Mouse (Mus musculus): ENCODE measurements around the gene Ptpn5. TPM values are rescaled to one million over a fixed set of nuclear protein-coding genes. Genes with fewer than 3 reads are reported as not detected.

The Ptpn5 gene
- polyA plus RNA-seq, 1 experiment: 61.1 TPM

GRCm38 (mm10) chr7:47132180-47132930 is 1.1 kb downstream of the Ptpn5 start:
- under 1% methylated on average over 65 of the region's 65 CpGs for WGBS
- Histone ChIP-seq H3K27ac (ENCODE audit: insufficient read depth, low read length) (no peak overlapping the region), H3K27me3 (ENCODE audit: control insufficient read depth, insufficient read depth, low read length) (no peaks in the 10 kb centered on the region), H3K4me3 (replicated peaks; ENCODE audit: insufficient read depth, low read depth, low read length) (peak overlapping the region; percentile 63), H3K4me1 (ENCODE audit: control insufficient read depth, insufficient read depth, low read length) (no peaks in the 10 kb centered on the region)
- peak; percentile 47 to 71 for DNase-seq
- TF ChIP-seq CTCF (IDR thresholded peaks at IDR 0.05; ENCODE audit: borderline replicate concordance, insufficient read depth, low read depth, low read length) (no peak), POLR2A (IDR thresholded peaks at IDR 0.05; ENCODE audit: borderline replicate concordance, insufficient read depth, low read length) (no peak)

- Histone ChIP-seq H3K27ac (ENCODE audit: insufficient read depth, low read length) (no peak overlapping the region), H3K27me3 (ENCODE audit: control insufficient read depth, insufficient read depth, low read length) (no peaks in the 10 kb centered on the region), H3K4me1 (ENCODE audit: control insufficient read depth, insufficient read depth, low read length) (no peaks in the 10 kb centered on the region), H3K4me3 (replicated peaks; ENCODE audit: insufficient read depth, low read depth, low read length) (peak overlapping the region; percentile 63)
- TF ChIP-seq CTCF (IDR thresholded peaks at IDR 0.05; ENCODE audit: borderline replicate concordance, insufficient read depth, low read depth, low read length) (no peak), POLR2A (IDR thresholded peaks at IDR 0.05; ENCODE audit: borderline replicate concordance, insufficient read depth, low read length) (no peak)
- WGBS: 3% methylated on average over 15 of the region's 15 CpGs
- DNase-seq: no peak
These were observed 1.7 kb downstream of the Ptpn5 start for GRCm38 (mm10) chr7:47131840-47132179.

GRCm38 (mm10) chr7:47131258-47131657 is 2.2 kb downstream of the Ptpn5 start:
- Histone ChIP-seq H3K4me1 (ENCODE audit: control insufficient read depth, insufficient read depth, low read length) (no peaks in the 10 kb centered on the region), H3K27me3 (ENCODE audit: control insufficient read depth, insufficient read depth, low read length) (no peaks in the 10 kb centered on the region), H3K4me3 (replicated peaks; ENCODE audit: insufficient read depth, low read depth, low read length) (no peak overlapping the region), H3K27ac (ENCODE audit: insufficient read depth, low read length) (no peak overlapping the region)
- DNase-seq: no peak
- no peak for TF ChIP-seq CTCF (IDR thresholded peaks at IDR 0.05; ENCODE audit: borderline replicate concordance, insufficient read depth, low read depth, low read length)
- no peak for TF ChIP-seq POLR2A (IDR thresholded peaks at IDR 0.05; ENCODE audit: borderline replicate concordance, insufficient read depth, low read length)
- WGBS: 63% methylated on average over 8 of the region's 8 CpGs

GRCm38 (mm10) chr7:47122026-47122425 is 11.5 kb downstream of the Ptpn5 start:
- Histone ChIP-seq H3K4me3 (replicated peaks; ENCODE audit: insufficient read depth, low read depth, low read length) (no peak overlapping the region), H3K27ac (ENCODE audit: insufficient read depth, low read length) (no peak overlapping the region)
- WGBS: 95% methylated on average over 3 of the region's 3 CpGs

GRCm38 (mm10) chr7:47116666-47117065 is 16.8 kb downstream of the Ptpn5 start:
- Histone ChIP-seq H3K4me3 (replicated peaks; ENCODE audit: insufficient read depth, low read depth, low read length) (no peak overlapping the region), H3K4me1 (ENCODE audit: control insufficient read depth, insufficient read depth, low read length) (peaks cover 5% of the 10 kb centered on the region; the same call in 1 of the 2 replicates), H3K27me3 (ENCODE audit: control insufficient read depth, insufficient read depth, low read length) (no peaks in the 10 kb centered on the region), H3K27ac (ENCODE audit: insufficient read depth, low read length) (no peak overlapping the region)
- WGBS: 8% methylated on average over 6 of the region's 6 CpGs
- TF ChIP-seq CTCF (IDR thresholded peaks at IDR 0.05; ENCODE audit: borderline replicate concordance, insufficient read depth, low read depth, low read length) (no peak), POLR2A (IDR thresholded peaks at IDR 0.05; ENCODE audit: borderline replicate concordance, insufficient read depth, low read length) (no peak)
- peak; percentile 74 to 83 for DNase-seq

More at GRCm38 (mm10) chr7:47122026-47122425, 11.5 kb downstream of the Ptpn5 start:
- TF ChIP-seq CTCF (IDR thresholded peaks at IDR 0.05; ENCODE audit: borderline replicate concordance, insufficient read depth, low read depth, low read length) (no peak), POLR2A (IDR thresholded peaks at IDR 0.05; ENCODE audit: borderline replicate concordance, insufficient read depth, low read length) (no peak)
- Histone ChIP-seq H3K4me1 (ENCODE audit: control insufficient read depth, insufficient read depth, low read length) (no peaks in the 10 kb centered on the region; the same call in 1 of the 2 replicates), H3K27me3 (ENCODE audit: control insufficient read depth, insufficient read depth, low read length) (no peaks in the 10 kb centered on the region)
- no peak for DNase-seq

- WGBS: 94% methylated on average over 2 of the region's 2 CpGs
- H3K4me1 ChIP-seq (ENCODE audit: control insufficient read depth, insufficient read depth, low read length): peaks cover 5% of the 10 kb centered on the region; the same call in 1 of the 2 replicates
- TF ChIP-seq CTCF (IDR thresholded peaks at IDR 0.05; ENCODE audit: borderline replicate concordance, insufficient read depth, low read depth, low read length) (no peak), POLR2A (IDR thresholded peaks at IDR 0.05; ENCODE audit: borderline replicate concordance, insufficient read depth, low read length) (no peak)
- H3K27ac ChIP-seq (ENCODE audit: insufficient read depth, low read length): no peak overlapping the region
- DNase-seq: no peak
- H3K27me3 ChIP-seq (ENCODE audit: control insufficient read depth, insufficient read depth, low read length): no peaks in the 10 kb centered on the region
- H3K4me3 ChIP-seq (replicated peaks; ENCODE audit: insufficient read depth, low read depth, low read length): no peak overlapping the region
These were observed 18.0 kb downstream of the Ptpn5 start for GRCm38 (mm10) chr7:47115491-47115890.

GRCm38 (mm10) chr7:47113383-47113782 is 20.1 kb downstream of the Ptpn5 start:
- no peaks in the 10 kb centered on the region for H3K27me3 ChIP-seq (ENCODE audit: control insufficient read depth, insufficient read depth, low read length)
- H3K4me1 ChIP-seq (ENCODE audit: control insufficient read depth, insufficient read depth, low read length): peaks cover 5% of the 10 kb centered on the region; the same call in 1 of the 2 replicates
- TF ChIP-seq CTCF (IDR thresholded peaks at IDR 0.05; ENCODE audit: borderline replicate concordance, insufficient read depth, low read depth, low read length) (no peak), POLR2A (IDR thresholded peaks at IDR 0.05; ENCODE audit: borderline replicate concordance, insufficient read depth, low read length) (no peak)
- no peak for DNase-seq
- H3K4me3 ChIP-seq (replicated peaks; ENCODE audit: insufficient read depth, low read depth, low read length): no peak overlapping the region
- WGBS: 93% methylated on average over 7 of the region's 7 CpGs
- H3K27ac ChIP-seq (ENCODE audit: insufficient read depth, low read length): no peak overlapping the region

- Histone ChIP-seq H3K27me3 (ENCODE audit: control insufficient read depth, insufficient read depth, low read length) (no peaks in the 10 kb centered on the region), H3K27ac (ENCODE audit: insufficient read depth, low read length) (no peak overlapping the region), H3K4me3 (replicated peaks; ENCODE audit: insufficient read depth, low read depth, low read length) (no peak overlapping the region), H3K4me1 (ENCODE audit: control insufficient read depth, insufficient read depth, low read length) (peaks cover 5% of the 10 kb centered on the region; the same call in 1 of the 2 replicates)
- no peak for DNase-seq
- WGBS: 83% methylated on average over 5 of the region's 5 CpGs
- TF ChIP-seq POLR2A (IDR thresholded peaks at IDR 0.05; ENCODE audit: borderline replicate concordance, insufficient read depth, low read length) (no peak), CTCF (IDR thresholded peaks at IDR 0.05; ENCODE audit: borderline replicate concordance, insufficient read depth, low read depth, low read length) (no peak)
These were observed 21.4 kb downstream of the Ptpn5 start for GRCm38 (mm10) chr7:47112036-47112435.

All from cerebellum, adult 2 months (tissue).